Mouse (Mus musculus) left cerebral cortex, postnatal 36 days (tissue): Measurements from ENCODE around the gene Plekhh3. TPM values are rescaled to one million over a fixed set of nuclear protein-coding genes. Genes with fewer than 3 reads are reported as not detected.
"Not testable (repeated sequence)": the region's sequence is repeated elsewhere in the genome, so short reads cannot be mapped to it uniquely, and the experiment has no call there.

Experiments
- DNase-seq, 2 experiments: peaks; one replicate each; pipeline ENCODE4 v3.0.0; 2021 to 2022; ENCODE audit warnings: low spot score in 2 of 2, mixed read lengths in 1 of 2
- intact Hi-C: fragments of 180-260 bp; cut with DNase I; formaldehyde crosslinking; loops from one replicate; pipeline ENCODE4 v1.15.1; 2025
- microRNA-seq: library from miRNA; unstranded; fragments of <30 nt; microRNA quantifications from one replicate; pipeline ENCODE4 v1.2.0, GENCODE M21; 2022
- total RNA-seq, 2 experiments: library from RNA; stranded (reverse); gene quantifications; 2 replicates each; pipeline ENCODE4 v1.2.3; 2021

Gene Plekhh3
- total RNA-seq, 2 experiments from 2014 or later, result 12.3 TPM

GRCm38 (mm10) chr11:101133037-101133436 lies 38.1 kb downstream of the Plekhh3 start:
- intact Hi-C loops, result no loop called here
- DNase-seq, result no peak

DNA sequence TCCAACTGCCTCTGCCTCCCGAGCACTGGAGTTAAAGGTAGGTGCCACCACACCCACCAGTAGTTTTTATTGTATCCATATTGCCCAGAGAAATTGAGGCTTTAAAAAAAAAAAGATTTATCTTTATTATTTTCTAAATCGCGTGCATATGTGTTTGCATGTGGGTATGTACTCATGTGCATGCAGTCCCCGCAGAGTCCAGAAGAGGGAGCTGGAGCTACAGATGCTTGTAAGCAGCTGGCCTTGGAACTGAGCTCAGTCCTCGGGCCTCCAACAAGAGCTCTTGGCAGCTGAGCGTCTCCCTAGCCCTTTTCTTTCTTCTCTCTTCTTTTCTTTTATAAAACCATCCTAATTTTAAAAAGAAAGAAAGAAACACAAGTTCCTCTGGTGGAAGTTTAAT lies 39.5 kb downstream of the Plekhh3 start:
- intact Hi-C loops, result no loop called here
- DNase-seq, result no peak

DNA sequence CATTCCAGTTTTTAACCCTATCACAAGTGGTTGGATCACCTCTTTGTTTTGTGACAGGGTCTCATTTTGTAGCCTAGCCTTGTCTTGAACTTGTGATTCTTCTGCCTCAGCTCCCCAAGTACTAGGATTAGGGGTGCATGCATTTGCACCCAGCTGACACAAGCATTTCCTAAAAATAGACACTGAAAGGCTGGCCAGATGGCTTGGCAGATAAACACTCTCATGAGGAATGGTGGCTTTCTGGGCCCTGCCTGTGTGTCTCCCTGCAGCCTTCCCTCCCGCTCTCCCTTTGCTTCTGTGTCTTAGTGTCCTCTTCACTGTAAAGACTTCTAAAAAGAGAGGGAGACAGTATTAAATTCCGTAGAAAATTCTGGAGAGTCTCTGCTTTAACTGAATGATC lies 40.0 kb downstream of the Plekhh3 start:
- DNase-seq, result no peak
- intact Hi-C loops, result no loop called here

DNA sequence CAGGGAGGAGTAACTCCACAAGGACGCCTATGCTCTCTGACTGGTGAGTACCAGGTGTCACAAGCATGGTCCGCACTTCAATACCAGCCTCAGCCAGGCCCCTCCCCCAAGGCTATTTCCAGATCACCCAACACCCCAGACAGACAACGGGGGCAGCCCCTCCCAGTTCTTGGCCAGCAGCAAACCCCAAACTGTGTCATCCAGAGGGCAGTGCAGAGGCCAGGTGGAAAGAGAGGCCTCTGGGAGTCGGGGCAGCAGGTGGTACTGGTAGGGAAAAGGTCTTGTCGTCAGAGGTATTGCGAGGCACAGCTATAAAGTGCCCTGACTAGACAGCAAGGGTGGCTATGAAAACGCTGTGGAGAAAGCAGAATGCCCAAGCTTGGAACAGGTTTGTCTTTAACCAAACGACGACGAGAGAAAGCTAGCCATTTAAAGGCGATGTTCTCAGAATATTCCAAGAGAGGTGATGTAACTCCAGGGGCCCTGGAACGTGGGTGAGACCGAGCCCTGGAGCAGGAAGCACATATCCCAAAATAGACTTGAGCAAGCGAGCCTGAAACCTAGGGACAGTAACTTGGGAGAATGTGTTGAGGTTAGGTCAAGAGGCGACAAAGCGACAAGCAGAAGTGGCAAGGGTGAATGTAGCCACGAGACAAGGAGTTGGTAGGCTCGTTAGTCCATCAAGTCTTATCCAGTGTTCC lies 40.9 kb downstream of the Plekhh3 start:
- intact Hi-C loops, result no loop called here
- DNase-seq, result no peak

DNA sequence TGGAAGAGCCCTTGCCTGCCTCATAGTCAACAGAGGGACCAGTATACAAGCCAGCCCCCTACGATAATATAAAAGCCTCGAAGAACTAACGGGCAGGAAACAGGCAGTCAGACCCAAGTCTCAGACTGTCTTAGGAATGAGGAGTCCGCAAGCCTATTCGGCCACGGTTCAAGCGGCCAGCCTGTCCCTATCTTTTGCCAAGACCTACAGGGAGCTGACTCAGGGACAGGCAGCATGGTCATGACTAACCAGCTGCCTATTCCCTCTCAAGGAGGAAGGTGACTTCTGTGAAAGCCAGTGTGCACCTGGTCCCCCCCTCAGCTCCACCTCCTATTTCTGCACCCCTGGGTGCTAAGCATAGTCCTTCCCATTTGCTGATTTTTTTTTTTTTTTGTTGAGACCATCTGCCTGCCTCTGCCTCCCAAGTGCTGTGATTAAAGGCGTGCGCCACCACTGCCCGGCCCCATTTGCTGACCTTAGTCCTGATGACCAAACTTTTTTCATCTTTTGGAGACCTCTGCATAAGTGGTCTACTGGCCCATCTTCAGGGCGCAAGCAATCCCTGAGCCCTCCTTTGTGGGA lies 42.1 kb downstream of the Plekhh3 start:
- DNase-seq, result no peak
- intact Hi-C loops, result no loop called here

GRCm38 (mm10) chr11:101127075-101127474 lies 44.1 kb downstream of the Plekhh3 start:
- intact Hi-C loops, result no loop called here
- DNase-seq, result no peak

GRCm38 (mm10) chr11:101125008-101125407 lies 46.1 kb downstream of the Plekhh3 start:
- intact Hi-C loops, result not testable (repeated sequence)

GRCm38 (mm10) chr11:101124494-101124893 lies 46.7 kb downstream of the Plekhh3 start:
- intact Hi-C loops, DNase-seq: not testable (repeated sequence)

More at GRCm38 (mm10) chr11:101125008-101125407, 46.1 kb downstream of the Plekhh3 start:
- not testable (repeated sequence) for DNase-seq

- intact Hi-C loops, result no loop called here
Observed at GRCm38 (mm10) chr11:101120545-101121188, 50.5 kb downstream of the Plekhh3 start.

DNA sequence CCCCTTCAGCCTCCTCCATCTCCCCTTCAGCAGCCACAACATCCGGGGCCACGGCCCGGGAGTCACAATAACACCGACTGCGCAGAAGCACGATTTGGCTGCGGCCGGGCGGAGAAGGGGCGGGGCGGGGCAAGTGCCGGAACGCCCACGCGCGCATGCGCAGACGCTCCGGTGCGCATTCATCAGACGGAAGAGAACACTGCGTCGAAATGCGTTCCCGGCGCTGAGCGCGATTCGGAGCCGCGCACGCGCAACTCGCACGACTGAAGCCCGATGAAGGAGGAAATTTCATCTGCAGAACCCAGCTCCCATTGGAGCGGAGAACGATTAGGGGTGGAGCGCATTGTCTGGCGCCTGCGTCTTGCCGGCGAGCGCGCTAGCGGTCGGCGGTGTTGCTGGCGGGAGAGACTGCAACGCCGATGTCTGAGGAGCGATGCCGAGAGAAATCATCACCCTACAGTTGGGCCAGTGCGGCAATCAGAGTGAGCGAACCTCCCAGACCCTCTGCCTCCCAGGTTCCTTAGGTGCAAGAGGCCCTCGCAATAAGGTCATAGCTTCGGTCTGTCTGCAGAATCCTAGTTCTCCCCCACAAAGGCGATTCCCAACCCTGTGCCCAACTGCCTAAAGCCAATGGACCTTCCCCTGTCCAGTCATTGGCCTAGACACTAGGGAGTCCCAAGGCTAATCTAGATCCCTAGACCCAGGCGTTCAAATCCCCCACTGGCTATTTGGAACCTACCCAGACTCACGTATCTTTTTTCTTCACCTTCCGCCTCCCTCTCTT lies 51.2 kb downstream of the Plekhh3 start, which contains the start of the genes Retreg3 and Tubg1:
Gene Retreg3, minus strand, starts transcription at position 133 of the 784 bp plus-strand sequence.
Gene Tubg1, plus strand, starts transcription at position 178 of the 784 bp plus-strand sequence.
- peak; percentile 99 to 100 for DNase-seq
- intact Hi-C loops, result loop anchor here (2.0 kb wide), 1 partner anchor 51 kb away; the partner anchor contains the start of genes Cntnap1 and Plekhh3

More at GRCm38 (mm10) chr11:101120545-101121188, 50.5 kb downstream of the Plekhh3 start:
- DNase-seq, result no peak

- intact Hi-C loops, result loop anchor here (2.0 kb wide), 1 partner anchor 52 kb away; the partner anchor contains the start of genes Cntnap1 and Plekhh3
- no peak for DNase-seq
Observed at GRCm38 (mm10) chr11:101119131-101119760, 51.9 kb downstream of the Plekhh3 start.

DNA sequence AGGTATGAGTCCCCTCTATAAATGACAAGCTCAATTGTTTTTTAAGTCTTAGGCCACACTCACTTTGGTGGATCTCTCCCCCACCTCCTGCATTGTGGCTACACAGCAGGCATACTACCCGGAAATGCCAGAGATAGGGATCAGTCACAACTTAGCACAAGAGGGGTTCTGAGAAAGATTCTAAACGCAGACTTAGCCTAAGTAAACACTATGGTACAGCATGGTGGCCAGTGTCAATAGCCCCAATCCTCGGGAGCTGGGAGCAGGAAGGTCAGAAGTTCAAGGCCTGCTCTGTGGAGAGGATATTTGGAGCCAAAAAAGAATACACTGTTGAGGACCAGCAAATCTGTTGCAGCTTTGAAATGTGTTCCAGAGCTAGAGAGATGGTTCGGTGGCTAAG lies 53.0 kb downstream of the Plekhh3 start:
- intact Hi-C loops, result loop anchor here (2.0 kb wide), 1 partner anchor 53 kb away; the partner anchor contains the start of genes Cntnap1 and Plekhh3
- DNase-seq, result no peak

- DNase-seq, result no peak
- intact Hi-C loops, result no loop called here
Observed at GRCm38 (mm10) chr11:101115564-101115963, 55.6 kb downstream of the Plekhh3 start.

Small RNAs within 50 kb of the gene (microRNA-seq; reads per million reads assigned to microRNA genes)
- not detected for gene Gm27626

Other genes with a start within 250 kb of the Plekhh3 start
- gene Stat3, start 231.8 kb downstream of the Plekhh3 start, total RNA-seq, result 10 to 100 TPM; 29.6 to 44.7 TPM
- gene Cavin1, start 200.5 kb downstream of the Plekhh3 start, total RNA-seq, result 10 to 100 TPM; 17.4 to 20.4 TPM
- 100 to 1,000 TPM; 439 to 446 TPM for gene Atp6v0a1, start 161.9 kb downstream of the Plekhh3 start, total RNA-seq
- 1 to 10 TPM; 8.8 to 9.1 TPM for gene Naglu, start 101.3 kb downstream of the Plekhh3 start, total RNA-seq
- gene Hsd17b1, start 92.9 kb downstream of the Plekhh3 start, total RNA-seq, result under 1 TPM; 0.70 to 0.79 TPM
- gene Coasy, start 88.8 kb downstream of the Plekhh3 start, total RNA-seq, result 10 to 100 TPM; 22.7 to 26.3 TPM
- gene Mlx, start 84.1 kb downstream of the Plekhh3 start, total RNA-seq, result 10 to 100 TPM; 38.9 to 41.8 TPM
- gene Psmc3ip, start 75.9 kb downstream of the Plekhh3 start, total RNA-seq, result 1 to 10 TPM; 2.1 to 3.1 TPM
- gene Retreg3, start 51.5 kb downstream of the Plekhh3 start, total RNA-seq, result 10 to 100 TPM; 53.8 to 58.0 TPM
- 10 to 100 TPM; 45.7 to 49.2 TPM for gene Tubg1, start 51.4 kb downstream of the Plekhh3 start, total RNA-seq
- 10 to 100 TPM; 49.7 to 62.4 TPM for gene Tubg2, start 15.4 kb downstream of the Plekhh3 start, total RNA-seq
- gene Cntnap1, start 828 bp downstream of the Plekhh3 start, total RNA-seq, result 100 to 1,000 TPM; 167 to 172 TPM
- gene Ccr10, start 4.1 kb upstream of the Plekhh3 start, total RNA-seq, result under 1 TPM in 1 of 2 experiments, not detected in 1; 0.37 TPM
- 10 to 100 TPM; 47.8 to 52.1 TPM for gene Ezh1, start 55.1 kb upstream of the Plekhh3 start, total RNA-seq
- gene Ramp2, start 74.7 kb upstream of the Plekhh3 start, total RNA-seq, result 10 to 100 TPM; 33.2 to 39.4 TPM
- 10 to 100 TPM; 62.0 to 63.0 TPM for gene Vps25, start 82.4 kb upstream of the Plekhh3 start, total RNA-seq
- gene Wnk4, start 89.2 kb upstream of the Plekhh3 start, total RNA-seq, result 1 to 10 TPM; 4.3 to 8.4 TPM
- under 1 TPM; 0.42 to 0.84 TPM for gene Cntd1, start 107.7 kb upstream of the Plekhh3 start, total RNA-seq
- gene Coa3, start 107.8 kb upstream of the Plekhh3 start, total RNA-seq, result 100 to 1,000 TPM in 1 of 2 experiments, 10 to 100 TPM in 1; 97.7 to 112 TPM
- gene Becn1, start 130.9 kb upstream of the Plekhh3 start, total RNA-seq, result 100 to 1,000 TPM; 206 to 237 TPM
- gene Psme3, start 144.9 kb upstream of the Plekhh3 start, total RNA-seq, result 100 to 1,000 TPM; 114 to 133 TPM
- gene Aoc2, start 153.7 kb upstream of the Plekhh3 start, total RNA-seq, result 1 to 10 TPM; 4.4 to 7.2 TPM
- gene Aoc3, start 159.3 kb upstream of the Plekhh3 start, total RNA-seq, result under 1 TPM; 0.76 to 0.79 TPM
- not detected for gene G6pc, start 196.2 kb upstream of the Plekhh3 start, total RNA-seq
- gene Aarsd1, start 246.3 kb upstream of the Plekhh3 start, total RNA-seq, result 10 to 100 TPM; 42.1 to 45.6 TPM